8 mouse cellular contexts compared by ENCODE assay signal in the genomic region with DNA sequence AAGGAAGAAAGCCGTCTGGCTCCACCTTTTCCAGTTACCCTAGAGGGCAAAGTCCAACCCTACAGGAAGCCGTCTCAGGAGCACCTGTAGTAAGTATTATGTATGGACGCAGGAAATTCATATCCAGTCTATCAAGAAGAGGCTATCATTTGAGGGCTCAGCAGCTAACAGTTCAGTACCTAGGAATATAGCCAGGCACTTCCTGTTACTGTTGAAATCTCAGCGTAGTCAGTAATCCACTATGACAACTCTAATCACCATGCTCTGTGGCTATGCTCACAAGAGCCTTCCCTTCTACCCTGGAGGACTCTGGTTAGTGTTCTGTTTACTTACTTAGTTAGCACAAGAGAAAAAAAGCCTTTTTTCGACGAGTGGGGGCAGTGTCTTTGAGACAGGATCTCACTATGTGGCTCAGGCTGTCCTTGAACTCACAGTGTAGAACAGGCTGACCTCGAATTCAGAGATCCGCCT. TPM values are rescaled to one million over a fixed set of nuclear protein-coding genes. Genes with fewer than 3 reads are reported as not detected.
A peak's percentile ranks its signal among the peaks of the same experiment; 100 is the strongest.
DNase-seq lines count a peak whose midpoint lies in the region; ATAC-seq and TF ChIP-seq lines count a peak whose summit lies in the region.

No protein-coding gene starts in this region.

- peak overlapping the region; percentile 80 for H3K4me2 ChIP-seq in forebrain, embryonic 13.5 days
- peak overlapping the region; percentile 92 for H3K4me2 ChIP-seq in liver, postnatal 0 days (ENCODE audit: low read depth, low read length)

- no peak for TF ChIP-seq RAD21 in MEL (IDR thresholded peaks at IDR 0.05; ENCODE audit: low read depth, low read length)

- no peak for ATAC-seq in forebrain, embryonic 13.5 days
- ATAC-seq in liver, postnatal 0 days = no peak

- H3K9me3 ChIP-seq in MEL (replicated peaks; ENCODE audit: insufficient read depth, low read length) = no peaks in the 10 kb centered on the region
- no peaks in the 10 kb centered on the region for H3K9me3 ChIP-seq in forebrain, embryonic 13.5 days (replicated peaks)
- H3K9me3 ChIP-seq in liver, postnatal 0 days (ENCODE audit: low read length) = no peaks in the 10 kb centered on the region

- no peak for TF ChIP-seq POLR2A in kidney, adult 2 months (IDR thresholded peaks at IDR 0.05; ENCODE audit: low read depth, low read length)
- no peak for TF ChIP-seq POLR2A in MEL (IDR thresholded peaks at IDR 0.05; ENCODE audit: control insufficient read depth in 1 of 2, insufficient read depth in 1 of 2, low read depth in 1 of 2, low read length in 2 of 2, poor library complexity in 1 of 2)

- peak; percentile 6 for DNase-seq in kidney, adult 9 months
- DNase-seq in kidney, adult 2 months = no peak
- peak; percentile 55 for DNase-seq in MEL (ENCODE audit: low read depth, low spot score)
- DNase-seq in liver, postnatal 0 days = no peak
- DNase-seq in cerebellum, adult 9-11 months = no peak
- no peak for DNase-seq in frontal cortex, postnatal 10 days (ENCODE audit: low spot score in 2 of 2)
- DNase-seq in layer of hippocampus, postnatal 36 days = no peak

- H3K27ac ChIP-seq in kidney, adult 2 months (ENCODE audit: insufficient read depth, low read depth, low read length) = no peak overlapping the region
- H3K27ac ChIP-seq in MEL (ENCODE audit: control insufficient read depth, low read depth, low read length) = no peak overlapping the region
- H3K27ac ChIP-seq in forebrain, embryonic 13.5 days = no peak overlapping the region
- H3K27ac ChIP-seq in liver, postnatal 0 days (ENCODE audit: low read depth) = 0 out of 2 replicates have a peak overlapping the region, but pooled peaks have one; percentile 96

- no peaks in the 10 kb centered on the region for H3K36me3 ChIP-seq in kidney, adult 2 months (ENCODE audit: control insufficient read depth, insufficient read depth, low read length)
- H3K36me3 ChIP-seq in MEL (ENCODE audit: control insufficient read depth in 1 of 2, insufficient read depth in 2 of 2, low read length in 2 of 2) = peaks cover 2 to 17% of the 10 kb centered on the region in 2 experiments; a peak in 3 of 4 replicates
- 0 out of 2 replicates have a peak, but pooled peaks cover 3% of the 10 kb centered on the region for H3K36me3 ChIP-seq in forebrain, embryonic 13.5 days (ENCODE audit: poor library complexity, severe bottlenecking)
- H3K36me3 ChIP-seq in liver, postnatal 0 days (replicated peaks; ENCODE audit: insufficient read depth, low read length) = peaks cover 3% of the 10 kb centered on the region; the same call in 1 of the 2 replicates

- TF ChIP-seq EP300 in MEL (IDR thresholded peaks at IDR 0.05; ENCODE audit: low read depth in 1 of 2, low read length in 2 of 2) = no peak
- TF ChIP-seq EP300 in liver, postnatal 0 days (IDR thresholded peaks at IDR 0.05; ENCODE audit: low read depth) = no peak

- no peak overlapping the region for H3K4me3 ChIP-seq in kidney, adult 2 months (ENCODE audit: insufficient read depth, low read depth, low read length)
- H3K4me3 ChIP-seq in MEL (ENCODE audit: control insufficient read depth in 1 of 2, insufficient read depth in 1 of 2, low read depth in 2 of 2, low read length in 2 of 2) = peak overlapping the region; percentile 85 to 96
- peak overlapping the region; percentile 89 for H3K4me3 ChIP-seq in forebrain, embryonic 13.5 days
- peak overlapping the region; percentile 97 for H3K4me3 ChIP-seq in liver, postnatal 0 days (ENCODE audit: low read depth, low read length)

- peak overlapping the region; percentile 97 for H3K9ac ChIP-seq in MEL (ENCODE audit: control insufficient read depth, low read depth, low read length, poor library complexity, severe bottlenecking)
- H3K9ac ChIP-seq in forebrain, embryonic 13.5 days = peak overlapping the region; percentile 94
- H3K9ac ChIP-seq in liver, postnatal 0 days (replicated peaks) = peak overlapping the region; percentile 92; the same call in 1 of the 2 replicates

- peaks cover 42% of the 10 kb centered on the region for H3K79me2 ChIP-seq in MEL (ENCODE audit: control insufficient read depth, insufficient read depth, low read length, poor library complexity)

- no peaks in the 10 kb centered on the region for H3K27me3 ChIP-seq in kidney, adult 2 months (replicated peaks; ENCODE audit: control insufficient read depth, insufficient read depth, low read length)
- H3K27me3 ChIP-seq in MEL (ENCODE audit: control insufficient read depth in 1 of 2, insufficient read depth in 2 of 2, low read length in 2 of 2) = no peaks in the 10 kb centered on the region
- H3K27me3 ChIP-seq in forebrain, embryonic 13.5 days = no peaks in the 10 kb centered on the region
- H3K27me3 ChIP-seq in liver, postnatal 0 days (ENCODE audit: insufficient read depth, low read length) = no peaks in the 10 kb centered on the region

- TF ChIP-seq CTCF in kidney, adult 2 months (conservative IDR thresholded peaks at IDR 0.05; ENCODE audit: insufficient read depth, insufficient read length, low read depth, low read length) = no peak
- no peak; a peak in 1 of 6 replicates for TF ChIP-seq CTCF in MEL (IDR thresholded peaks at IDR 0.05 in 2 of 3, conservative IDR thresholded peaks at IDR 0.05 in 1 of 3; ENCODE audit: control insufficient read depth in 1 of 3, insufficient read depth in 1 of 3, low read depth in 2 of 3, low read length in 3 of 3, poor library complexity in 1 of 3, severe bottlenecking in 1 of 3)
- 0 out of 2 replicates have a peak, but pooled peaks have one; percentile 11 for TF ChIP-seq CTCF in liver, postnatal 0 days (IDR thresholded peaks at IDR 0.05; ENCODE audit: low read depth)

- H3K4me1 ChIP-seq in kidney, adult 2 months (ENCODE audit: control insufficient read depth, insufficient read depth, low read length) = peaks cover 9% of the 10 kb centered on the region; the same call in 1 of the 2 replicates
- peaks cover 5 to 11% of the 10 kb centered on the region in 2 experiments; a peak in 3 of 4 replicates for H3K4me1 ChIP-seq in MEL (ENCODE audit: control insufficient read depth in 1 of 2, insufficient read depth in 2 of 2, low read length in 2 of 2)
- H3K4me1 ChIP-seq in forebrain, embryonic 13.5 days = peaks cover 23% of the 10 kb centered on the region
- H3K4me1 ChIP-seq in liver, postnatal 0 days (ENCODE audit: insufficient read depth) = peaks cover 34% of the 10 kb centered on the region

- WGBS in kidney, adult 2 months = 44% methylated on average over 8 of the region's 8 CpGs
- WGBS in forebrain, embryonic 13.5 days = 63% methylated on average over 8 of the region's 8 CpGs
- WGBS in liver, postnatal 0 days (ENCODE audit: insufficient replicate concordance) = 21% methylated on average over 8 of the region's 8 CpGs

TF ChIP-seq in MEL, 35 proteins besides CTCF, POLR2A, EP300 and RAD21:
- TF ChIP-seq GABPA (IDR thresholded peaks at IDR 0.05; ENCODE audit: low read depth, low read length) (no peak), ELF1 (IDR thresholded peaks at IDR 0.05; ENCODE audit: low read depth, low read length) (peak; percentile 17; the same call in 1 of the 2 replicates)

RNA-seq across cellular contexts. Expression of a gene that starts 1.2 kb away (rescaled TPM):
- 97.4 and 141 TPM in 2 replicates for polyA plus RNA-seq in kidney, adult 2 months (2012; rRNA removed)
- total RNA-seq in MEL (2012; rRNA removed) = 51.7 and 51.8 TPM in 2 replicates
- 10 to 100 TPM; 92.0 to 98.1 TPM for polyA plus RNA-seq in MEL (2012; ENCODE audit: insufficient read depth in 1 of 2, insufficient read length in 2 of 2, low read depth in 1 of 2, low replicate concordance in 2 of 2, missing spikeins in 1 of 2)
- 66.8 and 80.7 TPM in 2 replicates for polyA plus RNA-seq in forebrain, embryonic 13.5 days (2015; fragmentation: Nextera tagmentation; extraction: Ambion mirVana)
- 17.8 and 19.1 TPM in 2 replicates for polyA plus RNA-seq in liver, postnatal 0 days (2015; fragmentation: Nextera tagmentation; extraction: Ambion mirVana)
- 10 to 100 TPM; 62.1 to 63.0 TPM for total RNA-seq in layer of hippocampus, postnatal 36 days (2021)

RNA-seq across cellular contexts. Expression of a gene that starts 1.2 kb away (rescaled TPM):
- polyA plus RNA-seq in kidney, adult 2 months (2012; rRNA removed) = 34.9 and 44.3 TPM in 2 replicates
- total RNA-seq in MEL (2012; rRNA removed) = 181 and 196 TPM in 2 replicates
- polyA plus RNA-seq in MEL (2012; ENCODE audit: insufficient read depth in 1 of 2, insufficient read length in 2 of 2, low read depth in 1 of 2, low replicate concordance in 2 of 2, missing spikeins in 1 of 2) = 100 to 1,000 TPM in 1 of 2 experiments, not detected in 1; 162 TPM
- polyA plus RNA-seq in forebrain, embryonic 13.5 days (2015; fragmentation: Nextera tagmentation; extraction: Ambion mirVana) = 110 and 118 TPM in 2 replicates
- polyA plus RNA-seq in liver, postnatal 0 days (2015; fragmentation: Nextera tagmentation; extraction: Ambion mirVana) = 48.8 and 52.1 TPM in 2 replicates
- total RNA-seq in layer of hippocampus, postnatal 36 days (2021) = 10 to 100 TPM; 41.1 to 44.5 TPM

RNA-seq across cellular contexts. Expression of a gene that starts 39.0 kb away (rescaled TPM):
- polyA plus RNA-seq in kidney, adult 2 months (2012; rRNA removed) = 16.2 and 24.9 TPM in 2 replicates
- not detected in 2 replicates for total RNA-seq in MEL (2012; rRNA removed)
- under 1 TPM in 1 of 2 experiments, not detected in 1; 0.24 TPM for polyA plus RNA-seq in MEL (2012; ENCODE audit: insufficient read depth in 1 of 2, insufficient read length in 2 of 2, low read depth in 1 of 2, low replicate concordance in 2 of 2, missing spikeins in 1 of 2)
- 0.17 TPM in 1 of 2 replicates, not detected in the other for polyA plus RNA-seq in forebrain, embryonic 13.5 days (2015; fragmentation: Nextera tagmentation; extraction: Ambion mirVana)
- polyA plus RNA-seq in liver, postnatal 0 days (2015; fragmentation: Nextera tagmentation; extraction: Ambion mirVana) = 0.28 TPM in 1 of 2 replicates, not detected in the other
- total RNA-seq in layer of hippocampus, postnatal 36 days (2021) = 1 to 10 TPM; 3.2 to 4.9 TPM

Comparison
In these comparisons a context has a peak if more than half of its experiments do, and no peak if none do; other contexts are left out.
1. DNase-seq: peak in kidney, adult 9 months (single experiment) and MEL (single experiment); none in kidney, adult 2 months (single experiment), liver, postnatal 0 days (single experiment), cerebellum, adult 9-11 months (single experiment), frontal cortex, postnatal 10 days (0 of 2) and layer of hippocampus, postnatal 36 days (0 of 2).
2. RNA of a gene that starts 39.0 kb away (polyA plus RNA-seq): 16.2 to 24.9 TPM in kidney, adult 2 months; 0.24 TPM in MEL, 0.17 TPM in forebrain, embryonic 13.5 days and 0.28 TPM in liver, postnatal 0 days; every median in the first group is over 10 times any median in the second.
3. Peak in every context shown above with its lines, with median percentiles within 50 percentile points of each other: H3K9ac ChIP-seq.